Mouse (Mus musculus): ENCODE measurements around the gene Il22ra2. TPM values are rescaled to one million over a fixed set of nuclear protein-coding genes. Genes with fewer than 3 reads are reported as not detected.

The Il22ra2 gene
- not detected in 2 replicates for polyA plus RNA-seq (2015; fragmentation: Nextera tagmentation; extraction: Ambion mirVana)

DNA sequence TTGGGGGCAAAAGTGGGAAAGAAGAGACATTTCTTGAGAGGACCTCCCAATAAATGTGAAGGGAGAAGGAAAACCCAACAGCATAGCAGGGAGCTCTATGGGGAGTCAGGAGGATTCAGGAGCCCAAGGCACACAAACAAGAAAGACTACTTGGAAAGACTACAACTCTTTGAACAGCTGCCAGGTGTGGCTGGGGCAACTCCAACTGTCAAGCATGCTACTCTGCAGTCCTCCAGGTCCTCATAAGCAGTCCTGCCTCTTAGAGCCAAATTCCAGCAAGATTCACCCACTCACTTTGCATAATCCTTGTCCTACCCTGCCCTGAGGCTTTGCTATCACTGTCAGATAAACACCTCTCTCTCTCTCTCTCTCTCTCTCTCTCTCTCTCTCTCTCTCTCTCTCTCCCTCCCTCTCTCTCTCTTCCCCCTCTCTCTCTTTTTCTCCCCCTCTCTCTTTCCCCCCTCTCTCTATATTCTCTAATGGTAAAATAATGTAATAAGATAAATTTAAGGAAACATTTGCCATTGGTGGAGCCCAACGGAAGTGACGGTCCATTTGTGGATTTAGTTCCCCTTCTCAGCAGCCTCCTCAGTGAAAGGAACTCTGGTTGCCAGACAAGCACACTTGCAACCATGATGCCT is at the start of gene Il22ra2:
Gene Il22ra2, plus strand, starts transcription at position 591 of the 641 bp plus-strand sequence.
- H3K9me3 ChIP-seq, result no peaks in the 10 kb centered on the region
- H3K4me1 ChIP-seq, result no peaks in the 10 kb centered on the region
- H3K4me2 ChIP-seq, result no peak within 1 kb of the TSS
- no peaks in the 10 kb centered on the region for H3K36me3 ChIP-seq (replicated peaks)
- no peaks in the 10 kb centered on the region for H3K27me3 ChIP-seq (replicated peaks)
- no peak within 1 kb of the TSS for H3K27ac ChIP-seq
- no peak within 1 kb of the TSS for H3K9ac ChIP-seq
- H3K4me3 ChIP-seq, result no peak within 1 kb of the TSS
- ATAC-seq (replicated peaks), result no peak
- 86% methylated on average over 2 of the region's 2 CpGs for WGBS

DNA sequence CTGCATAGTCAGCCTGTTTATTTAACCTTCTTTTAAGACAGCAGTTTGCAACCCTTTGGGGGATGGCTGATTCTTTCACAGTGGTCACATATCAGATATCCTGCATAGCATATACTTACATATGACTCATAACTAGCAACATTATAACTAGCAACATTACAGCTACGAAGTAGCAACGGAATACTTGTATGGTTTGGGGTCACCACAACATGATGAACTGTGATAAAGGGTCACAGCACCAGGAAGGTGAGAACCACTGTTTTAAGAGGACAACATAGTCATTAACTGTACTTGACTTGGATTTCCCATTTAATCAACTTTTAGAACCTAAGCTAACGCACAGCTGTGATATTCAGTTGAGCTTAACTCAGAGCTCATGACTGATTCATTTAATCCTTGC is 44.2 kb upstream of the Il22ra2 start:
- ATAC-seq (replicated peaks), result no peak
- H3K4me3 ChIP-seq, result no peak overlapping the region
- no peaks in the 10 kb centered on the region for H3K4me1 ChIP-seq
- H3K27ac ChIP-seq, result no peak overlapping the region
- no peak overlapping the region for H3K9ac ChIP-seq
- 96% methylated on average over 3 of the region's 3 CpGs for WGBS
- no peaks in the 10 kb centered on the region for H3K36me3 ChIP-seq (replicated peaks)
- no peaks in the 10 kb centered on the region for H3K9me3 ChIP-seq
- no peaks in the 10 kb centered on the region for H3K27me3 ChIP-seq (replicated peaks)
- no peak overlapping the region for H3K4me2 ChIP-seq

GRCm38 (mm10) chr10:19578001-19578400 is 43.8 kb upstream of the Il22ra2 start:
- no peaks in the 10 kb centered on the region for H3K27me3 ChIP-seq (replicated peaks)
- no peaks in the 10 kb centered on the region for H3K9me3 ChIP-seq
- no peak overlapping the region for H3K9ac ChIP-seq
- H3K36me3 ChIP-seq (replicated peaks), result no peaks in the 10 kb centered on the region
- 87% methylated on average over 6 of the region's 6 CpGs for WGBS
- no peaks in the 10 kb centered on the region for H3K4me1 ChIP-seq
- no peak overlapping the region for H3K4me2 ChIP-seq
- no peak overlapping the region for H3K27ac ChIP-seq
- H3K4me3 ChIP-seq, result no peak overlapping the region
- ATAC-seq (replicated peaks), result no peak

DNA sequence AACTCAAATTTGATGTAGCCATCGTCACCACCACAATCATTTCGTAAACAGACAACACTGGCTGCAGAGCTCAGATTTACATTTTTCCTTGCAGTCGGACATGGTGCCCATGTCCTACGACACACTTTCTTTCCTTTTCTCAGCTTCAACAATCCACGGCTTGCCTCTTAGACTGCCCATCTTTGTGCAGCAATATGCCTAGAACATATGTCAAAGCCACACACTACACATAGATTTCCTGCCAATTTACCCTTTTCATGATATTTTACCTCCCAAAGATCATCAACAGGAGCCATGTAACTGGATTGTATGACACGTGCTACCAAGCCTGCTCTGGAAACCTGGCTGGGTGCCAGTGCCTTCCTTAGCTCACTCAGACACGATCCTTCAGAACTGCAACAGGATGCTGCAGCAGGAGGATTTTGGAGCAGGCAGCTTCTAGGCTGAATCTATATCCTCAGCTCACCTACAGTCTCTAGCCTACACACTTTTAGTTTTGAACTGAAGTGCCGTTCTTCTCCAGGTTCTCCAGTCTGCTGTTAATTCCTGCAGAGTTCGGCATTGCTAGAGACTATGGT is 43.3 kb upstream of the Il22ra2 start:
- ATAC-seq (replicated peaks), result no peak
- H3K9ac ChIP-seq, result no peak overlapping the region
- H3K36me3 ChIP-seq (replicated peaks), result no peaks in the 10 kb centered on the region
- no peaks in the 10 kb centered on the region for H3K27me3 ChIP-seq (replicated peaks)
- H3K4me1 ChIP-seq, result no peaks in the 10 kb centered on the region
- no peak overlapping the region for H3K4me2 ChIP-seq
- H3K27ac ChIP-seq, result no peak overlapping the region
- WGBS, result 74% methylated on average over 9 of the region's 9 CpGs
- H3K4me3 ChIP-seq, result no peak overlapping the region
- no peaks in the 10 kb centered on the region for H3K9me3 ChIP-seq

GRCm38 (mm10) chr10:19580660-19581059 is 41.1 kb upstream of the Il22ra2 start:
- H3K9ac ChIP-seq, result no peak overlapping the region
- no peaks in the 10 kb centered on the region for H3K27me3 ChIP-seq (replicated peaks)
- H3K36me3 ChIP-seq (replicated peaks), result no peaks in the 10 kb centered on the region
- no peak overlapping the region for H3K4me2 ChIP-seq
- H3K4me1 ChIP-seq, result no peaks in the 10 kb centered on the region
- no peak overlapping the region for H3K4me3 ChIP-seq
- H3K9me3 ChIP-seq, result no peaks in the 10 kb centered on the region
- H3K27ac ChIP-seq, result no peak overlapping the region
- ATAC-seq (replicated peaks), result no peak
- 66% methylated on average over 3 of the region's 3 CpGs for WGBS

DNA sequence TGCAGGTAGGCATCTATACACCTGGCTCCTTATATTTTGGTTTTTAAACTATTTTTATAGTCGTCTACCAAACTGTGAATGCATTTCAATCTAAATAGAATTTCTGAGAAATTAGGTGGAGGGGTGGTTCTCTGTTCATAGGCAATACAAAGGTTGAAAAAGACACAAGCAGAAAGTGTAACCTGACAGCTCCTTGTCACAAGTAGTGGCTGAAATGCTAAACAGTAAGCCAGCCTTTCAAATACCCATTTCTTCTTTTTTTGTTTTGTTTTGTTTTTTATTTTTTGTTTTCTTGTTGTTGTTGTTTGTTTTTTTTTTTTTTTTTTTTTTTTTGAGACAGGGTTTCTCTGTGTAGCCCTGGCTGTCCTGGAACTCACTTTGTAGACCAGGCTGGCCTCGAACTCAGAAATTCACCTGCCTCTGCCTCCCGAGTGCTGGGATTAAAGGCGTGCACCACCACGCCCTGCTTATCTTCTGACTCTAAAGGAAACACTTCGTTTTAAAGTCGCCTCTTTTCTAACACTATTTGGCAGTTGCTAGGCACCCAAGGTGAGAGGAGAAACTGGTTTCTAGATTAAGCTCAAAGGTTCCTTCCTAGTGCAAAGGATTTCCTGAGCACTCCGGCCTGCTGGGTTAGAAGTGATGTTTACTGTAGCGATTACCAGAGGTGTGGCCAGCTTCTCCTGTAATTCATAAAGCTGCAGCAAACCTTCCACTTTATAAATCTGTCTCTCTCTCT is 39.8 kb upstream of the Il22ra2 start:
- ATAC-seq (replicated peaks), result no peak
- no peak overlapping the region for H3K27ac ChIP-seq
- no peaks in the 10 kb centered on the region for H3K36me3 ChIP-seq (replicated peaks)
- H3K27me3 ChIP-seq (replicated peaks), result no peaks in the 10 kb centered on the region
- H3K4me3 ChIP-seq, result no peak overlapping the region
- 79% methylated on average over 9 of the region's 9 CpGs for WGBS
- H3K4me2 ChIP-seq, result no peak overlapping the region
- H3K9ac ChIP-seq, result no peak overlapping the region
- no peaks in the 10 kb centered on the region for H3K9me3 ChIP-seq
- no peaks in the 10 kb centered on the region for H3K4me1 ChIP-seq

GRCm38 (mm10) chr10:19582806-19583430 is 38.9 kb upstream of the Il22ra2 start:
- H3K27me3 ChIP-seq (replicated peaks), result no peaks in the 10 kb centered on the region
- no peak overlapping the region for H3K27ac ChIP-seq
- H3K4me1 ChIP-seq, result no peaks in the 10 kb centered on the region
- H3K4me2 ChIP-seq, result no peak overlapping the region
- WGBS, result 83% methylated on average over 7 of the region's 7 CpGs
- no peak overlapping the region for H3K9ac ChIP-seq
- no peaks in the 10 kb centered on the region for H3K36me3 ChIP-seq (replicated peaks)
- H3K9me3 ChIP-seq, result no peaks in the 10 kb centered on the region
- ATAC-seq (replicated peaks), result no peak
- no peak overlapping the region for H3K4me3 ChIP-seq

- no peak for ATAC-seq (replicated peaks)
- no peaks in the 10 kb centered on the region for H3K36me3 ChIP-seq (replicated peaks)
- H3K4me2 ChIP-seq, result no peak overlapping the region
- H3K27me3 ChIP-seq (replicated peaks), result no peaks in the 10 kb centered on the region
- H3K4me3 ChIP-seq, result no peak overlapping the region
- WGBS, result 86% methylated on average over 2 of the region's 2 CpGs
- H3K4me1 ChIP-seq, result no peaks in the 10 kb centered on the region
- no peaks in the 10 kb centered on the region for H3K9me3 ChIP-seq
- no peak overlapping the region for H3K9ac ChIP-seq
- H3K27ac ChIP-seq, result no peak overlapping the region
These were observed 37.7 kb upstream of the Il22ra2 start for GRCm38 (mm10) chr10:19584064-19584463.

DNA sequence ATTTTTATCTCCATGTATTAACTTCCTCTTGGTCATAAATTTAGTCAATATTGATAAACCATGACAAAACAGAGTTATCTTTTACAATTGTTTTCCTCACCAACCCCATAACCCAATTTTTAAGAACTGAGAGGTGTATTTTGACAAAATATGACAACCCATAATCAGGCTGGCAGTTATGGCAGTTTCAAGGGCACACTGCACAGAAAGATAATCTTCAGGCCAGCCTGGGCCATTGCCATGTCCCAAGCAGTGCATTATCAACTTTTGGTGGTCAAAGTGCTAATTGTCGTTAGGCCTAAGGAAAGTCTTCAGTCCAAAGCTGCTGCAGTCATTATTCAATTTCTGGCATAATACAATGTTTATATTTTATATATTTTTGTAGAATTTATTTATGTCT is 37.0 kb upstream of the Il22ra2 start:
- no peaks in the 10 kb centered on the region for H3K27me3 ChIP-seq (replicated peaks)
- no peak overlapping the region for H3K27ac ChIP-seq
- ATAC-seq (replicated peaks), result no peak
- H3K36me3 ChIP-seq (replicated peaks), result no peaks in the 10 kb centered on the region
- H3K4me2 ChIP-seq, result no peak overlapping the region
- H3K4me1 ChIP-seq, result no peaks in the 10 kb centered on the region
- no peak overlapping the region for H3K4me3 ChIP-seq
- WGBS, result 96% methylated on average over 1 of the region's 1 CpGs
- H3K9me3 ChIP-seq, result no peaks in the 10 kb centered on the region
- no peak overlapping the region for H3K9ac ChIP-seq

- H3K9ac ChIP-seq, result no peak overlapping the region
- no peaks in the 10 kb centered on the region for H3K36me3 ChIP-seq (replicated peaks)
- no peak overlapping the region for H3K4me3 ChIP-seq
- ATAC-seq (replicated peaks), result no peak
- no peaks in the 10 kb centered on the region for H3K4me1 ChIP-seq
- no peaks in the 10 kb centered on the region for H3K9me3 ChIP-seq
- no peak overlapping the region for H3K27ac ChIP-seq
- WGBS, result 91% methylated on average over 5 of the region's 5 CpGs
- H3K27me3 ChIP-seq (replicated peaks), result no peaks in the 10 kb centered on the region
- no peak overlapping the region for H3K4me2 ChIP-seq
These were observed 35.9 kb upstream of the Il22ra2 start for GRCm38 (mm10) chr10:19585860-19586259.

DNA sequence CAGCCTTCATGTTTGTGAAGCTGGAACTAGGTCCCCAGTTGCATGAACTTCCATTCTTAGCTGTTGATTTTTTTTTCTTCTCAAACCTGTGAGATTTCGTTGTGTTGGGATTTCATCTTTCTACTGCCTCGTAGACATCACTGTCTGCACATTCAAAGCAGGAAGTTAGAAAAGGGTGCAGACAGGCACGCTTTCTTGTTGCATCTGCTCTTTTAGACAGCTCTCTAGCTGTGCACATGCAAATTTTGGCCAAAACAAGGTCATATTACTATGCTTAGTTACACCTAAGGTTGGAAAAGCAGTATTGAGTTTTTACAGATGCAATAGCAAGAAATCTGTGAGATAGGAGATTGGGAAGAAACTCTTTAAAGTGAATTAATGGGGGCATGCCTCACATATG is 34.5 kb upstream of the Il22ra2 start:
- no peak overlapping the region for H3K27ac ChIP-seq
- WGBS, result 79% methylated on average over 3 of the region's 3 CpGs
- no peak for ATAC-seq (replicated peaks)
- no peaks in the 10 kb centered on the region for H3K9me3 ChIP-seq
- 0 out of 2 replicates have a peak, but pooled peaks cover 3% of the 10 kb centered on the region for H3K4me1 ChIP-seq
- no peak overlapping the region for H3K9ac ChIP-seq
- no peak overlapping the region for H3K4me2 ChIP-seq
- no peaks in the 10 kb centered on the region for H3K27me3 ChIP-seq (replicated peaks)
- H3K36me3 ChIP-seq (replicated peaks), result no peaks in the 10 kb centered on the region
- no peak overlapping the region for H3K4me3 ChIP-seq

DNA sequence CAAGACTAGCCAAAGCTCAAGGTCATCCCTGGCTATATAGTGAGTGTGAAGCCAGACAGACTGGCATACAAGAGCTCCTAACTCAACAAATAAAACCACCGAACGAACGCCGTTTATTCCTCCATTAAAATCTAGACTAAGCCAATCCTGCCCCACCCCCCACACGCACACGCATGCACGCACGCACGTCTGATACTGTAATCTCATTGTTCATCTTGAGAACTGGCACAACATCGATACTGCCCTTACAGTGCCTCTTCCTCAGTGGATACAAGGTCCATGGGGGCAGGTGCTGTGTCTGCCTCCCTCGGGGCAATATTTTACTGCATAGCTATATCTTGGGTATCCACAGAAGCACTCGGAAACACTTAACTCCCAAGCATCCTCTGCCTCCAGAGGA is 32.2 kb upstream of the Il22ra2 start:
- 92% methylated on average over 12 of the region's 12 CpGs for WGBS
- H3K4me1 ChIP-seq, result peaks cover 14% of the 10 kb centered on the region
- ATAC-seq (replicated peaks), result no peak

More for the DNA sequence above, 32.2 kb upstream of the Il22ra2 start:
- Histone ChIP-seq H3K9ac (no peak overlapping the region), H3K4me3 (no peak overlapping the region), H3K9me3 (no peaks in the 10 kb centered on the region), H3K4me2 (no peak overlapping the region), H3K27ac (no peak overlapping the region), H3K27me3 (replicated peaks) (no peaks in the 10 kb centered on the region), H3K36me3 (replicated peaks) (no peaks in the 10 kb centered on the region)
